Mouse (Mus musculus) c-Kit-positive CD71-positive TER-119-positive erythroid progenitor cells, embryonic 14.5 days (primary cell): ENCODE results near the gene Anln.

Experiments used
- DNase-seq: peaks from one replicate; pipeline ENCODE4 v3.0.0-alpha.2; 2013; ENCODE audit warnings: low spot score

The Anln gene

GRCm38 (mm10) chr9:22402001-22402400 lies 13.0 kb upstream of the Anln start:
- DNase-seq, result no peak

- no peak for DNase-seq
These were observed 10.0 kb upstream of the Anln start for GRCm38 (mm10) chr9:22399021-22399420.

- DNase-seq, result no peak
These were observed 5.7 kb upstream of the Anln start for GRCm38 (mm10) chr9:22394725-22395124.

GRCm38 (mm10) chr9:22390390-22390789 lies 1.4 kb upstream of the Anln start:
- DNase-seq, result no peak

- peak; percentile 28 for DNase-seq
These were observed 803 bp upstream of the Anln start for GRCm38 (mm10) chr9:22389736-22390245.

GRCm38 (mm10) chr9:22388401-22388980 lies 497 bp downstream of the Anln start:
- DNase-seq, result peak; percentile 76

- no peak for DNase-seq
These were observed 1.1 kb downstream of the Anln start for GRCm38 (mm10) chr9:22387901-22388300.

- DNase-seq, result no peak
These were observed 3.1 kb downstream of the Anln start for GRCm38 (mm10) chr9:22385890-22386289.

GRCm38 (mm10) chr9:22376086-22376485 lies 12.9 kb downstream of the Anln start:
- no peak for DNase-seq

GRCm38 (mm10) chr9:22372760-22373159 lies 16.2 kb downstream of the Anln start:
- peak; percentile 14 for DNase-seq

GRCm38 (mm10) chr9:22368030-22368429 lies 21.0 kb downstream of the Anln start:
- no peak for DNase-seq

GRCm38 (mm10) chr9:22366621-22367020 lies 22.4 kb downstream of the Anln start:
- no peak for DNase-seq

- DNase-seq, result no peak
These were observed 22.8 kb downstream of the Anln start for GRCm38 (mm10) chr9:22366221-22366620.

- DNase-seq, result no peak
These were observed 28.1 kb downstream of the Anln start for GRCm38 (mm10) chr9:22360916-22361315.

- no peak for DNase-seq
These were observed 33.1 kb downstream of the Anln start for GRCm38 (mm10) chr9:22355919-22356318.

GRCm38 (mm10) chr9:22353901-22354300 lies 35.1 kb downstream of the Anln start:
- DNase-seq, result no peak

GRCm38 (mm10) chr9:22353465-22353864 lies 35.5 kb downstream of the Anln start:
- DNase-seq, result no peak

- no peak for DNase-seq
These were observed 48.7 kb downstream of the Anln start for GRCm38 (mm10) chr9:22340331-22340730.

GRCm38 (mm10) chr9:22337217-22337616 lies 51.8 kb downstream of the Anln start:
- DNase-seq, result no peak

- peak; percentile 84 for DNase-seq
These were observed 61.3 kb downstream of the Anln start for GRCm38 (mm10) chr9:22327475-22328387.

GRCm38 (mm10) chr9:22327099-22327474 lies 61.9 kb downstream of the Anln start:
- DNase-seq, result no peak

GRCm38 (mm10) chr9:22324579-22324978 lies 64.4 kb downstream of the Anln start:
- no peak for DNase-seq
